Mouse (Mus musculus) left cerebral cortex, adult 11 months (tissue): Measurements from ENCODE around the gene Phyhipl.

ENCODE experiments used
- DNase-seq: peaks from one replicate; pipeline ENCODE4 v3.0.0; 2022; ENCODE audit warnings: low spot score

Phyhipl gene

DNA sequence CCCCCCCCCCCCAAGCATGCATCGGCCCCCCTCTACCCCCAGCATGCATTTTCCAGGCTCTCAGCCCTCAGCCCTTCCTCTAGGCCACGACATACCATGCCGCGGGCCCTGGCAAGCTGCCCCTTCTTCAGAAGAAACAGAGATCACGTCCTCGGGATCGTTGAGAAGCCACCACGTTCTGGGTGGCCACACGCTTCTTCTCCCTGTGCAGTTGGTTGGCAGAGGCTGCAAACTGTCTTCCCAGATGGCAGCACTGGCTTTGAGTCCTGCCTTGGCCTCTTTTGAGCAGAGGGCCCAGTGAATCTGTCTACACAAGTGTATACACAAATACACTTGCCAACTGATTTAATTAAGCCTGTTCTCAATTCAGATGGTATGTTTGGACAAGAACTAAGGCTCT, 123.5 kb downstream of the Phyhipl start:
- no peak for DNase-seq

GRCm38 (mm10) chr10:70530185-70530823, 125.5 kb downstream of the Phyhipl start:
- no peak for DNase-seq

DNA sequence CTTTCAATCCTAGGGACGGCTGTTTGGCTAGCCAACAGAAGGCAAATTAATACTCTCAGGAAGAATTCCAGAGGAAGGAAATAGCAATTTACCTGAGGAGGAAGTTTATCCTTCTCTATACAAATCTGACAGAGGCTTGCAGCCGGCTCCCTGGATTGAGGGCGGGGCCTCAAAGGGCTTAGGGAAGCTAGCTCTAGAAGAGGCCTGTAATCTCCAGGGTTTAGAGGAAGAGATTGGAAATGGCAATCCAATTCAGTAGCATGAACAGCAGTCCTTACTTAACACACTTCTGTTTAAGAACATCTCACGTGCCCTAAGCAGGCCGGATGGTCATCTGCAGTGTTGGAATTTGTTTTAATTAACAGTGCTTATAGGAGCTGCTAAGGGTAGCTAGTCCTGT, 134.4 kb downstream of the Phyhipl start:
- no peak for DNase-seq

- DNase-seq: no peak
Measured at GRCm38 (mm10) chr10:70520143-70521131, 135.3 kb downstream of the Phyhipl start.

DNA sequence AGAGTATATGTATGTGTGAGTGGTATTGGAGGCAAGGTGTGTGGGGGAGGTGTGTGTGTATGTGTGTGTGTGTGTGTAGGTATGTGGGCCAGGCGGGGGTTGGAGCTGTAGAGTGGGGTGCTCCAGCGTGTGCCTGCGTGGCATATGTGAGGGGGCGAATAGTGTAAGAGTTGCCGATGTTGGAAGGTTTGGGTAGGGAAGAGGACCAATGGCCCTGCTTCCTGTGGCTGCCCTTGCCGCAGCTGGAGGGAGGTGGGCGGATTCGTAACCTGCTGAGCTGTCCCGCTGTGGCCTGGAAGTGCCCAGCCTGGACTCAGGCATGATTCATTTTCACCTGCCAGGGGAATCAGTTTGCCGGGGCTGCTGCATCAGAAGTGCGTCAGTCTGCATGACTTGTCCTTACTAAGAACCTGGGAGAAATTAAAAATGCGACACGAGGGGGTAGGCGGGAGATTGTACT, 136.1 kb downstream of the Phyhipl start:
- no peak for DNase-seq

DNA sequence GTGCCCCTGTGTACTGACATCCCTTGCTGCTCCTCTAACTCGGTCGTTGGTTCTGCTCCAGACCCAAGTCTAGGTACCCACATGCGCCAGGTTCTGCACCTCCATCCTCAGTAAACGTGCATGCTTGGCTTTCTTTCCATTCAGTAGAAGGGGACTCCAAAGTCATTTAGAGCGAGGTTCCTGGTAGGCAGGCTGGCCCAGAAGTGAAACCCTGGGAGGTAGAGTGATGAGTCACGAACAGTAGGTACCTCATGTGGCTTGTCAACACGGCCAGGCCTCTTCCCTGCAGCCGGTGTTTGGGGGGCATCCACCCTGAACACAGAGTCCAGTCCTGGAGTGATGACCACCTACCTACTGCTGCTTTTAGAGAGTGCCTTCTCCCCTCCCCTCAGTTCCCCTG, 139.1 kb downstream of the Phyhipl start:
- no peak for DNase-seq

DNA sequence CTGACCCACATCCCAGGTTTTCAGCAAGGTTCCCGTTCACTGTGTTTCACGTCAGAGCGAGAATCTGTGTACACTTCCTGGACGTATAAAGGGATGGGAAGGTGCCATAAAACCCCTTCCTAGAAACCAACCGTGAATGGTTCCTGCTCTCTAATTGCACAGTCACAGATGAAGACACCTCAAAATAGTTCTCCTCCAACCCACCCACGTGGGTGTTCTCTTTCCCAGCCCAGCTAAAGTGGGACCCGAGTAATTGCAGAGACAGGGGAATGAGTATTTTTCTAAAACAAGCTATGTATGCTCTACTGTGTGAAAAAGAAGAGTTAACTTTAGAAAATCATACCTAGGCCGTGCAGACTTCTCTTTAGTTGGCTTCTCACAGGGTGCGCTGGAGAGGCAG, 140.9 kb downstream of the Phyhipl start:
- no peak for DNase-seq

DNA sequence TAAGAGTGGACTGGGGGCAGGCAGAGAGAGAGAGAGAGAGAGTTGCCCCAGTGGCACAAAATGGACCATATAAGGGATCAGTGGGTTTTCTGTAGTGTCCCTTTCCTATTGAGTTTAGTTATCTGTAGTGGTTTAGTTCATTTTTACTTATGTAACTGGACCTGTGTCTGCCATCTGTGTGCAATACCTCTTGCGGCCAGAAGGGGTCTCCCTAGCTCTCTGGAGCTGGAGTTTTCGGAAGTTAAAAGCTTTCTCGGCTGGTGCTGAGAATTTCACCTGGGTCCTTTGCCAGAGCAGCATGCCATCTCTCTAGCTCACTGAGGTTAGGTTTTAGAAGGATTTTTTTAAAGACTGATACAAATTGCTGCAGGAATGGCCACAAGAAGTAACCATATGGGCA, 147.9 kb downstream of the Phyhipl start:
- no peak for DNase-seq
